Mouse (Mus musculus) B cell, adult 2 months (primary cell): Measurements from ENCODE around the gene Gm14151.
A peak's percentile ranks its signal among the peaks of the same experiment; 100 is the strongest.
"Not testable (repeated sequence)": the region's sequence is repeated elsewhere in the genome, so short reads cannot be mapped to it uniquely, and the experiment has no call there.

Experiments used
- DNase-seq, 2 experiments: peaks; one replicate each; pipeline ENCODE4 v3.0.0; 2022

Gm14151 gene

DNA sequence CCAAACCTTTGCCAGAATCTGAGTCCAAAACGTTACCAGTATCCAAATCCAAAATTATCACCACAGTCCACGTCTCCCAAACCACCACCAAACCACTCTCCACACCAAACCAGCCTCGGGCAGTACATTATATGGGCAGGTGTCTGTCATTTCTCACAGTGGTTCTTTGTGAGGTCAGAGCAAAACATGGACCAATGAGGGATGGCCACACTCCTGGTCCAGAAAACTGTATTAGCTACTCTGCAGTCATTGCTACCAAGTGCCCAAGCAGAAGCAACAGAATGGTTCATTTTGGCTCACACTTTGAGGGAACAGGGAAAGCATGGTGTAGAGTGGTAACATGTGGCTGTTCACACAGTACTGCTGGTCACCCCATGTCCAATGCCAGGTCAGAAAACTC is at the start of gene Gm14151:
Gene Gm14151, minus strand, starts transcription at position 101 of the 400 bp plus-strand sequence.
- DNase-seq: not testable (repeated sequence)

DNA sequence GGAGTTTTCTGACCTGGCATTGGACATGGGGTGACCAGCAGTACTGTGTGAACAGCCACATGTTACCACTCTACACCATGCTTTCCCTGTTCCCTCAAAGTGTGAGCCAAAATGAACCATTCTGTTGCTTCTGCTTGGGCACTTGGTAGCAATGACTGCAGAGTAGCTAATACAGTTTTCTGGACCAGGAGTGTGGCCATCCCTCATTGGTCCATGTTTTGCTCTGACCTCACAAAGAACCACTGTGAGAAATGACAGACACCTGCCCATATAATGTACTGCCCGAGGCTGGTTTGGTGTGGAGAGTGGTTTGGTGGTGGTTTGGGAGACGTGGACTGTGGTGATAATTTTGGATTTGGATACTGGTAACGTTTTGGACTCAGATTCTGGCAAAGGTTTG is 5.8 kb upstream of the Gm14151 start, which contains the start of gene Gm14147:
Gene Gm14147, plus strand, starts transcription at position 301 of the 400 bp plus-strand sequence.
- not testable (repeated sequence) for DNase-seq

DNA sequence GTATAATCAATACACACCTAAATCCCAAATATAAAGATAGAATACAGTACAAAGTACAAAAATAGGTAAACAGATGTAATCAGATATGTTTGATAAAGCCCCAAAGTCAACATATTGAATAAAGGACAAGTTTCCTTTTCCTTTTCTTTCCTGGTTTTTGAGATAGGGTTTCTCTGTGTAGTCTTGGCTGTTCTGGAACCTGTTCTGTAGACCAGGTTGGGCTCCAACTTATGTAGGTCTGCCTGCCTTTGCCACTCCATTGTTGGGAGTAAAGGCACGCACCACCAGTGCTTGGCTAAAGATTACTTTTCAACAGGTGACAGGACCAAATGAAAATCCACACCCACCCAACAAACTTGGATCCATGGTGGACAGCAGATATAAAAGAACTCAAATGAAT is 35.5 kb downstream of the Gm14151 start:
- no peak for DNase-seq

DNA sequence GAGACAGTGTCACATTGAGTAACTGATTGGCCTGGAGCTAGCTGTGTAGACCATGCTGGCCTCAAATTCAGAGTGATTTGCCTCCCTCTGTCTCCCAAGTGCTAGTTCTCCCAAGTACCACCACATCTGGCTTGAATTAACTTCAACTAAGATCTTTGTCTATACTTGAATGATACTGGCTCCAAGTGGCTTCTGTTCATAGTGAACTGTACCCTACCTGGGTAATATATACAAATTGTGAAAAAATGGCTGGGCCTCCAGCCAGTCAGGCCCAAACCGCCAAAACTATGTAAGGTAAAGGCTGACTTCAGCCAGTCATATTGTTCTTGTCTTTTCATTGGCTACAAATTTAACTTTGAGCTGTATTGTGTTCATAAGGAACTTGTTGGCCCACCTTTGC is 51.7 kb downstream of the Gm14151 start:
- DNase-seq: no peak

DNA sequence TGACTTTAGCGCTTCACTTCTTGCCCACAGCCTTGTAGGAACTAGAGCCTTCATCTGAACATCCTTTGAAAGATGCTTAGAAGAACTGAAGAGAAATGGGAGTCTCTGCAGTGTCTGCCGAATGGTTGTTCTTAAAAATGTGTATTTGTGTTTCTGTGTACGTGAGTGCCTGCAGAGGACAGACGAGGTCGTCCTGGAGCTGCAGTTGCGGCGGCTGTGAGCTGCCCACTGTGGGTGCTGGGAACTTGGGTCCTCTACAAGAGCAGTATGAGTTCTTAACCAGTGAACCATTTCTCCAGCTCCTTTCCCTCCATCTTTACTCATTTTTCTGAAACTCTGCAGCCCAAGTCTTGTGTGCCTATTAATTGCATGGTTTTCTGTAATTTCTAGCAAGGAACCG is 52.4 kb downstream of the Gm14151 start:
- no peak for DNase-seq

DNA sequence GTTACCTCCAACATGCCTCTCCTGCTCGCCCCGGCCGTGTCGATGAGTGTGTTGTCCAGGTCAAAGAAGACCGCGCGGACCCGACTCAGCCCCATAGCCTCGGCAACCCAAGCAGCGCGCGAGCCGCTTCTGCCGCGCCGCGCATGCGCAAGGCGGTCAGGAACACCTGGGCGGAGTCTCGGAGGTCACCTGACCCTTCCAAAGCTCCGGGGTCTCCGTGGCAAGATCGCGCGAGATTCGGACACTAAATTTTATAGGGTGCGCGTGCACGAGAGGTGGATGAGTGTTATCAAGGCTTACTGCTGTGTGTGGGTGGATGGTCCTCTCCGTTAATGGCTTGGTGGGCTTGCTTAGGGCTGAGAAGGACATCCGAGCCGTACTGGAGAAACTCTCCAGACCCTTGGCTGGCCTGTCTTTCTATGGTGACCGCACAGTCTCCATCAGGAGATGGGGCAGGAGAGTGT is 52.9 kb downstream of the Gm14151 start, which contains the start of the genes Ninl and Nanp:
Gene Ninl, minus strand, starts transcription at position 151 of the 464 bp plus-strand sequence.
Gene Nanp, minus strand, starts transcription at position 167 of the 464 bp plus-strand sequence.
- DNase-seq: peak; percentile 92 to 93

DNA sequence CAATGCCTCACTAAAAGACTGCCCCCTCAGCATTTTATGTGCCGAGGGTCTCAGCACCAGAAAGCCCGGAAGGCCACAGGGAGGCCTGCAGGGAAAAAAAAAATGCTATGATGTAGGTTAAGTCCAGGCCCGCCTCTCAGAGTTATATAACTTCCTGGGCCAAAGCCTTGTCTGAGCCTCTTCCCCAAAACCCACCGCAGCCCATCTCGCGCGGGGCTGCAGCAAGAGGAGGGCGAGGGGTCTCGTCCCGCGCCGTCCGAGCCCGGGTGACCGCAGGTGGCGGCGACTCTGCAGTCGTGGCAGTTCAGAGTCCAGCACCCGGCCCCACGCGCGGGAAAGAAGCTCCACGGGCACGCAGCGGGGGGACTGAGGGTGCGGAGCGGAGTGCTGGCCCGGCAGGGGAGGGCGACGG is 53.3 kb downstream of the Gm14151 start:
- no peak for DNase-seq

DNA sequence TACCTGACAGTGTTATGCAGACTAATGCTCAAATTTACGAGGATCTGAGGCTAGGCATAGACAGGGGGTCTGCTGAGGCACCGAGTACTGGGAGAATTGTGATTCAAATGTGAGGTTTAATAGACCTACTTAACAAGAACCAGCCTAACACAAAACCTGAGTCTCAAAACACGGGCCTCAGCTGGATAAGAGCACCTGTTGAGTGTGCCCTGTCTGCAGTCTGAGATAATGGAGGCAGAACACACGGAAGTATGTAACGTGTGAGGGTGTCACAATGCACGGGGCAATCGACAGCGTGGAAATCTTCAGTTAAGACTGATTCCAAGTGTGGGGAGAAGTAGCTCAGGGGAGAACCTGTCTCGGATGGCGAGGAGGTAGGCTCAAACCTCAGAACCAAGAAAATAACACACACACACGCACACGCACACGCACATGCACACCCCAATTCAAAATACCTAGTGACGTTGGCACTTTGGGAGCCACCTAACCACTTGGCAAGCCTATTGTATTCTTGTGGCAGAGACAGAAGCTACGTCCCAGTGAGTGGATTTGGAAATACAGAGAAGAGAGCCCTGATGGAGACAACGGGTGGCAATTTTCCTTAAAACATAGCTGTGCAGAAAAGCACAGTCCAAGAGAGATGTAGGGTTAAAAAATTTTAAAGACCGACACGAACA is 54.1 kb downstream of the Gm14151 start:
- no peak for DNase-seq

DNA sequence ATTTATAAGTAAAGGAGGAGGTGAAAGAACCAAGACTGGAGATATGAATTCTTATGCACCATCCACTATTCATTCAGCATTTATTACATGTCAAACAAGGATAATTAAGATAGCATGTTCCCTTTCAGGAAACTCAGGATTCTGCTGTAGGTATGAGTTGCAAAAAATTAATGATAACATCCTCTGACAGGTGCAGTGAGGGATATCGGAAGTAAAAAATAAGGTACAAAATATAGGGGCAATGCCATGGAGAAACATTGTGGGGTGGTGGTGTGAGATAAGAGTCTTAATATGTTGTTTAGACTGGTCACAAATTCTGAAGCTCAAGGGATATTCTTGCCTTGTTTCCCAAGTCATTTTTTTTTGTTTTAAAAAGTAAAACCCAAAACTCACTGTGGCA is 54.9 kb downstream of the Gm14151 start:
- no peak for DNase-seq
